ENCODE assay signal across 8 mouse cellular contexts in genomic region chr11:4594608-4595500, GRCm38 (mm10). TPM values are rescaled to one million over a fixed set of nuclear protein-coding genes. Genes with fewer than 3 reads are reported as not detected.
A peak's percentile ranks its signal among the peaks of the same experiment; 100 is the strongest.
DNase-seq lines count a peak whose midpoint lies in the region; ATAC-seq and TF ChIP-seq lines count a peak whose summit lies in the region.

Mtmr3 (minus strand) TSS chr11:4594863.

- H3K9ac ChIP-seq in ES-E14 (ENCODE audit: insufficient read depth, low read depth, low read length, poor library complexity, severe bottlenecking), result peak within 1 kb of the TSS; percentile 94
- H3K9ac ChIP-seq in forebrain, embryonic 16.5 days (replicated peaks; ENCODE audit: low read depth, low read length), result peak within 1 kb of the TSS; percentile 99
- peak within 1 kb of the TSS; percentile 96 for H3K9ac ChIP-seq in lung, embryonic 14.5 days

- 5% methylated on average over 50 of the region's 53 CpGs for WGBS in forebrain, embryonic 16.5 days
- 3% methylated on average over 52 of the region's 53 CpGs for WGBS in lung, embryonic 14.5 days
- WGBS in olfactory bulb, adult 2 months, result 5% methylated on average over 53 of the region's 53 CpGs
- 2% methylated on average over 53 of the region's 53 CpGs for WGBS in thymus, adult 2 months

- intact Hi-C loops in heart, postnatal 36 days (cut with DNase I), result loop anchor here (2.0 to 5.0 kb wide), 2 partner anchors 44 to 88 kb away; no protein-coding TSS in a partner anchor

- H3K27ac ChIP-seq in ES-E14 (ENCODE audit: insufficient read depth, low read depth, low read length, poor library complexity, severe bottlenecking), result peak within 1 kb of the TSS; percentile 48; the same call in 1 of the 2 replicates
- peak within 1 kb of the TSS; percentile 95 for H3K27ac ChIP-seq in forebrain, embryonic 16.5 days (ENCODE audit: low read length)
- H3K27ac ChIP-seq in layer of hippocampus, adult 2 months, result peak within 1 kb of the TSS; percentile 98
- peak within 1 kb of the TSS; percentile 89 for H3K27ac ChIP-seq in lung, embryonic 14.5 days (ENCODE audit: low read depth)
- H3K27ac ChIP-seq in olfactory bulb, adult 2 months (ENCODE audit: insufficient read depth, low read depth, low read length), result peak within 1 kb of the TSS; percentile 71
- 0 out of 2 replicates have a peak within 1 kb of the TSS, but pooled peaks have one; percentile 13 for H3K27ac ChIP-seq in thymus, adult 2 months (ENCODE audit: control insufficient read depth, insufficient read depth, low read length)

- peak within 1 kb of the TSS; percentile 56 for H3K4me2 ChIP-seq in forebrain, embryonic 16.5 days (ENCODE audit: low read length)
- peak within 1 kb of the TSS; percentile 74 for H3K4me2 ChIP-seq in lung, embryonic 14.5 days

- peaks cover 6% of the 10 kb centered on the region in 2 experiments; a peak in 3 of 4 replicates for H3K4me1 ChIP-seq in ES-E14 (ENCODE audit: control insufficient read depth in 2 of 2, insufficient read depth in 2 of 2, low read length in 2 of 2, poor library complexity in 1 of 2)
- H3K4me1 ChIP-seq in forebrain, embryonic 16.5 days (replicated peaks; ENCODE audit: control insufficient read depth, insufficient read depth, low read length), result peaks cover 14% of the 10 kb centered on the region
- no peaks in the 10 kb centered on the region for H3K4me1 ChIP-seq in lung, embryonic 14.5 days (ENCODE audit: insufficient read depth)
- H3K4me1 ChIP-seq in olfactory bulb, adult 2 months (ENCODE audit: control insufficient read depth, insufficient read depth, low read length), result no peaks in the 10 kb centered on the region
- 0 out of 2 replicates have a peak, but pooled peaks cover 4% of the 10 kb centered on the region for H3K4me1 ChIP-seq in thymus, adult 2 months (replicated peaks; ENCODE audit: control insufficient read depth, insufficient read depth, low read length)

- in situ Hi-C loops in ES-E14 (cut with MboI; ENCODE audit: low sequenced_read_pairs in 2 of 2, unreplicated experiment in 2 of 2), result no loop called here

- no peaks in the 10 kb centered on the region for H3K27me3 ChIP-seq in forebrain, embryonic 16.5 days (replicated peaks; ENCODE audit: control insufficient read depth, insufficient read depth, low read length)
- H3K27me3 ChIP-seq in lung, embryonic 14.5 days (ENCODE audit: insufficient read depth, low read length), result no peaks in the 10 kb centered on the region
- H3K27me3 ChIP-seq in thymus, adult 2 months (ENCODE audit: control insufficient read depth, insufficient read depth, low read length), result no peaks in the 10 kb centered on the region

- peak; percentile 91 for DNase-seq in ES-E14 (ENCODE audit: low read depth, low spot score)
- peak; percentile 92 for DNase-seq in cerebellum, adult 11-12 months
- peak; percentile 96 to 98 for DNase-seq in heart, postnatal 36 days
- DNase-seq in layer of hippocampus, adult 2 months (ENCODE audit: low spot score in 2 of 2), result peak; percentile 90 to 91
- peak; percentile 98 for DNase-seq in lung, embryonic 14.5 days
- DNase-seq in thymus, adult 2 months, result peak; percentile 98

- peaks cover 2% of the 10 kb centered on the region; the same call in 1 of the 2 replicates for H3K36me3 ChIP-seq in ES-E14 (ENCODE audit: control insufficient read depth, insufficient read depth, low read length, poor library complexity, severe bottlenecking)
- no peaks in the 10 kb centered on the region for H3K36me3 ChIP-seq in forebrain, embryonic 16.5 days (ENCODE audit: control insufficient read depth, insufficient read depth)
- no peaks in the 10 kb centered on the region for H3K36me3 ChIP-seq in lung, embryonic 14.5 days (ENCODE audit: insufficient read depth)
- H3K36me3 ChIP-seq in thymus, adult 2 months (ENCODE audit: control insufficient read depth, insufficient read depth, low read length), result no peaks in the 10 kb centered on the region

- no peaks in the 10 kb centered on the region for H3K9me3 ChIP-seq in ES-E14 (ENCODE audit: control insufficient read depth, insufficient read depth, low read depth, low read length)
- H3K9me3 ChIP-seq in forebrain, embryonic 16.5 days (ENCODE audit: control insufficient read depth, low read length), result no peaks in the 10 kb centered on the region
- H3K9me3 ChIP-seq in lung, embryonic 14.5 days (ENCODE audit: low read depth, low read length), result no peaks in the 10 kb centered on the region

- peak; percentile 93 for ATAC-seq in forebrain, embryonic 16.5 days
- ATAC-seq in lung, embryonic 14.5 days (ENCODE audit: insufficient read depth), result peak; percentile 94

- TF ChIP-seq POLR2A in olfactory bulb, adult 2 months (IDR thresholded peaks at IDR 0.05; ENCODE audit: insufficient read depth, low read depth, low read length), result peak; percentile 64; the same call in 1 of the 2 replicates
- TF ChIP-seq POLR2A in thymus, adult 2 months (IDR thresholded peaks at IDR 0.05; ENCODE audit: control insufficient read depth, extremely low read depth, insufficient read depth, low read length, poor library complexity), result peak; percentile 86

- H3K4me3 ChIP-seq in ES-E14 (ENCODE audit: insufficient read depth in 1 of 2, low read depth in 1 of 2, low read length in 2 of 2, poor library complexity in 1 of 2, severe bottlenecking in 1 of 2), result peak within 1 kb of the TSS; percentile 94
- peak within 1 kb of the TSS; percentile 98 for H3K4me3 ChIP-seq in forebrain, embryonic 16.5 days (replicated peaks; ENCODE audit: low read length)
- H3K4me3 ChIP-seq in layer of hippocampus, adult 2 months, result peak within 1 kb of the TSS; percentile 83
- peak within 1 kb of the TSS; percentile 97 for H3K4me3 ChIP-seq in lung, embryonic 14.5 days (ENCODE audit: low read depth, low read length)
- H3K4me3 ChIP-seq in olfactory bulb, adult 2 months (ENCODE audit: insufficient read depth, low read depth, low read length), result peak within 1 kb of the TSS; percentile 74
- peak within 1 kb of the TSS; percentile 85 for H3K4me3 ChIP-seq in thymus, adult 2 months (ENCODE audit: control insufficient read depth, insufficient read depth, low read length)

- TF ChIP-seq CTCF in layer of hippocampus, adult 2 months (conservative IDR thresholded peaks at IDR 0.05), result no peak
- TF ChIP-seq CTCF in lung, embryonic 14.5 days (IDR thresholded peaks at IDR 0.05; ENCODE audit: low read depth), result no peak
- TF ChIP-seq CTCF in olfactory bulb, adult 2 months (IDR thresholded peaks at IDR 0.05; ENCODE audit: insufficient read depth, low read depth, low read length), result no peak
- peak; percentile 63; the same call in 1 of the 2 replicates for TF ChIP-seq CTCF in thymus, adult 2 months (IDR thresholded peaks at IDR 0.05; ENCODE audit: borderline replicate concordance, control insufficient read depth, extremely low read depth, insufficient read depth, low read length, poor library complexity)

TF ChIP-seq in ES-E14, 5 proteins besides CTCF, POLR2A, EP300 and RAD21:
- no peak for TF ChIP-seq MAFK (IDR thresholded peaks at IDR 0.05; ENCODE audit: insufficient read depth, low read depth, low read length)
- TF ChIP-seq ZC3H11A (IDR thresholded peaks at IDR 0.05; ENCODE audit: borderline replicate concordance, low read depth, low read length), result no peak
- no peak for TF ChIP-seq ZNF384 (IDR thresholded peaks at IDR 0.05; ENCODE audit: low read depth, low read length)
- no peak for TF ChIP-seq CHD2 (IDR thresholded peaks at IDR 0.05; ENCODE audit: low read depth, low read length)
- no peak for TF ChIP-seq HCFC1 (IDR thresholded peaks at IDR 0.05; ENCODE audit: borderline replicate concordance, insufficient read depth, low read length)
TF ChIP-seq in ES-E14: peak in this region for 0.

RNA-seq across cellular contexts. Expression of gene Mtmr3, which starts in this region (rescaled TPM):
- 30.3 and 30.7 TPM in 2 replicates for total RNA-seq in ES-E14 (2012; rRNA removed)
- polyA plus RNA-seq in forebrain, embryonic 16.5 days (2015; fragmentation: Nextera tagmentation; extraction: Ambion mirVana), result 42.1 and 45.3 TPM in 2 replicates
- total RNA-seq in heart, postnatal 36 days (2021), result 10 to 100 TPM; 50.4 to 54.4 TPM
- 10 to 100 TPM; 70.5 to 73.2 TPM for total RNA-seq in layer of hippocampus, adult 2 months (2021)
- 29.5 and 32.1 TPM in 2 replicates for polyA plus RNA-seq in lung, embryonic 14.5 days (2014; fragmentation: Nextera tagmentation; extraction: Ambion mirVana)
- not detected in 2 replicates for polyA plus RNA-seq in olfactory bulb, adult 2 months (2012; ENCODE audit: insufficient read depth, insufficient read length, low replicate concordance, missing spikeins)
- 55.9 and 61.4 TPM in 2 replicates for polyA plus RNA-seq in thymus, adult 2 months (2012; rRNA removed)

Comparison
In these comparisons a context has a peak if more than half of its experiments do, and no peak if none do; other contexts are left out.
1. Peak in every context shown above with its lines: DNase-seq, ATAC-seq, H3K4me3 ChIP-seq and H3K27ac ChIP-seq.
2. H3K27ac ChIP-seq: peak in every context shown above with its lines; median percentile 98 in layer of hippocampus, adult 2 months; 95 in forebrain, embryonic 16.5 days; 89 in lung, embryonic 14.5 days; 71 in olfactory bulb, adult 2 months; 48 in ES-E14; 13 in thymus, adult 2 months.